Mouse (Mus musculus): Measurements from ENCODE around the gene Cd2.

GRCm38 (mm10) chr3:101294487-101295365, 7.0 kb upstream of the Cd2 start:
- TF ChIP-seq HCFC1 (IDR thresholded peaks at IDR 0.05; ENCODE audit: borderline replicate concordance, insufficient read depth, low read length) = no peak
- TF ChIP-seq ZC3H11A (IDR thresholded peaks at IDR 0.05; ENCODE audit: borderline replicate concordance, low read depth, low read length) = no peak
- no peak for TF ChIP-seq CHD2 (IDR thresholded peaks at IDR 0.05; ENCODE audit: low read depth, low read length)
- no peak for TF ChIP-seq ZNF384 (IDR thresholded peaks at IDR 0.05; ENCODE audit: low read depth, low read length)
- TF ChIP-seq MAFK (IDR thresholded peaks at IDR 0.05; ENCODE audit: insufficient read depth, low read depth, low read length) = no peak

Measured in ES-E14 (cell line).